Mouse (Mus musculus) small intestine, adult 2 months (tissue): ENCODE data around the gene Rfx8. TPM values are rescaled to one million over a fixed set of nuclear protein-coding genes. Genes with fewer than 3 reads are reported as not detected.
A peak's percentile ranks its signal among the peaks of the same experiment; 100 is the strongest.

Experiments used
- H3K27ac ChIP-seq: fragments of 200-500 bp; 2 replicates; pipeline ENCODE4 v1.5.1; 2012; ENCODE audit warnings: low read depth, low read length, control low read depth, inconsistent platforms; ENCODE audit not compliant: insufficient read depth
- H3K27me3 ChIP-seq: fragments of 200-500 bp; 2 replicates; pipeline ENCODE4 v1.6.1; 2012; ENCODE audit warnings: mild to moderate bottlenecking, moderate library complexity, low read length, inconsistent platforms; ENCODE audit not compliant: control insufficient read depth, insufficient read depth
- H3K36me3 ChIP-seq: fragments of 200-500 bp; 2 replicates; pipeline ENCODE4 v1.6.1; 2012; ENCODE audit warnings: mild to moderate bottlenecking, low read length, control low read depth, inconsistent platforms; ENCODE audit not compliant: control insufficient read depth, insufficient read depth
- H3K4me1 ChIP-seq: fragments of 200-500 bp; 2 replicates; pipeline ENCODE4 v1.6.1; 2012; ENCODE audit warnings: low read length, inconsistent platforms, mixed read lengths; ENCODE audit not compliant: control insufficient read depth, insufficient read depth, insufficient read length
- H3K4me3 ChIP-seq: fragments of 200-500 bp; 2 replicates; pipeline ENCODE4 v1.5.1; 2012; ENCODE audit warnings: low read depth, mild to moderate bottlenecking, control low read depth, inconsistent platforms, low read length, moderate library complexity
- CTCF ChIP-seq: fragments of 200-500 bp; IDR thresholded peaks from 2 replicates; pipeline ENCODE4 v1.5.1; 2012; ENCODE audit warnings: low read depth, mild to moderate bottlenecking, control low read depth, inconsistent platforms, low read length, moderate library complexity, mixed read lengths; ENCODE audit not compliant: insufficient replicate concordance, insufficient read length; ENCODE audit errors: extremely low read depth
- POLR2A ChIP-seq: fragments of 200-500 bp; IDR thresholded peaks from 2 replicates; pipeline ENCODE4 v1.6.1; 2012; ENCODE audit warnings: low read depth, mild to moderate bottlenecking, control low read depth, inconsistent platforms, low read length, moderate library complexity
- WGBS: fragments of 180-500 bp; shearing (Covaris S2); methylation state at CpG from one replicate; pipeline ENCODE4 v1.1.7; 2018; 5-methylcytosine and 5-hydroxymethylcytosine counted together
- polyA plus RNA-seq: library from polyadenylated mRNA; depleted of rRNA; stranded (reverse); fragments of >200 nt; gene quantifications from 2 replicates; pipeline ENCODE4 v1.2.3, GENCODE M21; 2012

Gene Rfx8
- polyA plus RNA-seq, 1 experiment = not detected

GRCm38 (mm10) chr1:39691061-39691460 lies 29.7 kb downstream of the Rfx8 start:
- Histone ChIP-seq H3K27me3 (no peaks in the 10 kb centered on the region), H3K4me3 (no peak overlapping the region), H3K4me1 (no peaks in the 10 kb centered on the region), H3K27ac (no peak overlapping the region), H3K36me3 (no peaks in the 10 kb centered on the region)
- 87% methylated on average over 4 of the region's 4 CpGs for WGBS
- TF ChIP-seq POLR2A (no peak), CTCF (no peak)

- no peak for TF ChIP-seq POLR2A
- no peak for TF ChIP-seq CTCF
- Histone ChIP-seq H3K27ac (no peak overlapping the region), H3K27me3 (no peaks in the 10 kb centered on the region), H3K4me1 (no peaks in the 10 kb centered on the region), H3K36me3 (no peaks in the 10 kb centered on the region), H3K4me3 (no peak overlapping the region)
- WGBS = 86% methylated on average over 6 of the region's 6 CpGs
Observed at GRCm38 (mm10) chr1:39688573-39688972, 32.2 kb downstream of the Rfx8 start.

DNA sequence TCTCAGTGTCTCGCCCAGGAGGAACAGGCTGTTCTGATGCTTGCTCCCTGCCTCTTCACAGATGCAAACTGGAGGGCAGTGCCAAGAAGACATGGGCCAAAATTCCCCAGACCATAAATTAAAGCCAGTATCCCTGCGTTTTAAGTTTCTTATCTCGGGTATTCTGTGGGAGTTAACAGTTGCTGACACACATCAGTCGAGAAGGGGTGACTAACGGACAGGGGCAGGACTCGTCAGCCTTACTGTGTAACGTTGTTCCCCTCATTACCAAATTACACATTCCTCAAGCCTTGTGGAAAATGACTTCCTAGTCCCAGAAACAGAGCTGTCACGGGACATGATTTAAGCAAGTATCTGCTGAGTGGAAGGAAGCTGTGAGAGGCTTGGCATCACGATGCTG lies 33.5 kb downstream of the Rfx8 start:
- Histone ChIP-seq H3K27me3 (no peaks in the 10 kb centered on the region), H3K27ac (no peak overlapping the region), H3K36me3 (no peaks in the 10 kb centered on the region), H3K4me1 (no peaks in the 10 kb centered on the region), H3K4me3 (no peak overlapping the region)
- TF ChIP-seq POLR2A (no peak), CTCF (no peak)
- WGBS = 64% methylated on average over 9 of the region's 9 CpGs

DNA sequence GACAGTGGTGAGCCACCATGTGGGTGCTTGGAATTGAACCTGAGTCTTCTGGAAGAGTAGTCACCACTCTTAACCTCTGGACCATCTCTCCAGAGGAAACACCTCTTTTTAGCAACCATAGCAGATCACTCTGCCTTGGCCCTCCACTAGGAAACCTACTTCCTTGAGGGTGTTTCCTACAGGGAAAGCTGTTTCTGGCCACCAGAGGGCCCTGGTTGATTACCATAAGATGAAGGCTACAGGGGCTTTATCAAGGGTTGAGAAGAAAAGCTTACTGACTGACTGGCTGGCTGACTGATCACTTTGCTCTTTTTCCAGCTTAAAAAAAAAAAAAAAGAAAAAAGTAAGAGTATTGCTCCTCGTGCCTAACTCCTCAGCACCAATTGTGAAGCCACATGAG lies 35.0 kb downstream of the Rfx8 start:
- WGBS = 2% methylated on average over 1 of the region's 1 CpGs
- no peaks in the 10 kb centered on the region for H3K4me1 ChIP-seq
- TF ChIP-seq CTCF (peak; percentile 43; the same call in 1 of the 2 replicates), POLR2A (no peak)
- H3K27me3 ChIP-seq = no peaks in the 10 kb centered on the region
- H3K36me3 ChIP-seq = no peaks in the 10 kb centered on the region
- no peak overlapping the region for H3K27ac ChIP-seq
- no peak overlapping the region for H3K4me3 ChIP-seq

DNA sequence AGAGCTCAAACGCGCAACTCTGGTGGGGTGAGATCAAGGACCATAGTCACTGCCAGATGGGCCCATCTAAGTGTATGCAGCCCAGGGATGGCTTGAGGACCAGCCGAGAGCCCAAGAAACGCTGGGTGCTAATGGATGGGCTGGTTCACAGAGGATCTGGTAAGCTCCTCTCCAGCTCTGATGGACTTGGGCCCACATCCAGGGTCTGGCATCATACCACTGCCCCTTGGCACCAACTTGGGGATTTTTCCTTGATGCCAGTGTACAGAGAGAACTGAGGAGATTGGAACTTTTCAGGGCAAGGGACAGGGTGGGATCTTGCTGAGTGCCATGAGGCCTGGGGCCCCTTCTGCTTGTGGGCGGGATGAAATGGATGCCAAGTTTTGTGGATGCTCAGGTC lies 39.2 kb downstream of the Rfx8 start:
- Histone ChIP-seq H3K4me3 (no peak overlapping the region), H3K27ac (no peak overlapping the region), H3K36me3 (no peaks in the 10 kb centered on the region), H3K4me1 (no peaks in the 10 kb centered on the region), H3K27me3 (no peaks in the 10 kb centered on the region)
- TF ChIP-seq CTCF (no peak), POLR2A (no peak)
- 90% methylated on average over 5 of the region's 5 CpGs for WGBS

GRCm38 (mm10) chr1:39680546-39680945 lies 40.3 kb downstream of the Rfx8 start:
- Histone ChIP-seq H3K4me3 (no peak overlapping the region), H3K27ac (no peak overlapping the region), H3K27me3 (no peaks in the 10 kb centered on the region), H3K4me1 (no peaks in the 10 kb centered on the region), H3K36me3 (no peaks in the 10 kb centered on the region)
- TF ChIP-seq CTCF = peak; percentile 42; the same call in 1 of the 2 replicates
- TF ChIP-seq POLR2A = no peak
- WGBS = 66% methylated on average over 6 of the region's 6 CpGs

- Histone ChIP-seq H3K4me1 (no peaks in the 10 kb centered on the region), H3K4me3 (no peak overlapping the region), H3K36me3 (no peaks in the 10 kb centered on the region), H3K27me3 (no peaks in the 10 kb centered on the region), H3K27ac (no peak overlapping the region)
- WGBS = 74% methylated on average over 8 of the region's 8 CpGs
- TF ChIP-seq CTCF (no peak), POLR2A (no peak)
Observed at GRCm38 (mm10) chr1:39678883-39679282, 41.9 kb downstream of the Rfx8 start.
